Mouse (Mus musculus) lung, embryonic 14.5 days (tissue): Measurements from ENCODE around the gene Pigk. TPM values are rescaled to one million over a fixed set of nuclear protein-coding genes. Genes with fewer than 3 reads are reported as not detected.

ENCODE experiments used
- ATAC-seq: fragments of 200-750 bp; cut with Nextera tagmentation; 2 replicates; pipeline ENCODE4 v1.8.0; 2017; ENCODE audit warnings: mild to moderate bottlenecking, moderate TSS enrichment, moderate library complexity; ENCODE audit not compliant: insufficient read depth
- DNase-seq: peaks from one replicate; pipeline ENCODE4 v3.0.0-alpha.2; 2015
- H3K27ac ChIP-seq: fragments of 300-500 bp; sonication (generic); 2 replicates; pipeline ENCODE4 v1.5.1; 2014; ENCODE audit warnings: low read depth, mild to moderate bottlenecking, moderate library complexity
- H3K27me3 ChIP-seq: fragments of 300-500 bp; sonication (generic); 2 replicates; pipeline ENCODE4 v1.6.1; 2014; ENCODE audit warnings: low read length, control low read depth; ENCODE audit not compliant: insufficient read depth
- H3K36me3 ChIP-seq: fragments of 300-500 bp; sonication (generic); 2 replicates; pipeline ENCODE4 v1.6.1; 2014; ENCODE audit warnings: control low read depth; ENCODE audit not compliant: insufficient read depth
- H3K4me1 ChIP-seq: fragments of 300-500 bp; sonication (generic); 2 replicates; pipeline ENCODE4 v1.6.1; 2014; ENCODE audit warnings: antibody characterized with exemption, control low read depth; ENCODE audit not compliant: insufficient read depth
- H3K4me2 ChIP-seq: fragments of 300-500 bp; sonication (generic); 2 replicates; pipeline ENCODE4 v1.6.1; 2014; ENCODE audit warnings: mild to moderate bottlenecking
- H3K4me3 ChIP-seq: fragments of 300-500 bp; sonication (generic); 2 replicates; pipeline ENCODE4 v1.5.1; 2014; ENCODE audit warnings: low read depth, low read length
- H3K9ac ChIP-seq: fragments of 300-500 bp; sonication (generic); 2 replicates; pipeline ENCODE4 v1.6.1; 2014
- H3K9me3 ChIP-seq: fragments of 300-500 bp; sonication (generic); 2 replicates; pipeline ENCODE4 v1.6.1; 2016; ENCODE audit warnings: low read depth, low read length, control low read depth
- CTCF ChIP-seq: IDR thresholded peaks from 2 replicates; pipeline ENCODE4 v1.5.1; 2016; ENCODE audit warnings: antibody characterized with exemption, low read depth
- WGBS: fragments of 180-500 bp; shearing (Covaris S2); extraction: QIAGEN DNeasy Blood & Tissue Kit; methylation state at CpG from one replicate; pipeline ENCODE4 v1.1.7; 2014; 5-methylcytosine and 5-hydroxymethylcytosine counted together
- polyA plus RNA-seq: library from polyadenylated mRNA; unstranded; fragments of >200 nt; fragmentation: Nextera tagmentation; extraction: Ambion mirVana; gene quantifications from 2 replicates; pipeline ENCODE4 v1.2.1, GENCODE M21; 2014

The Pigk gene
- polyA plus RNA-seq, 1 experiment from 2014 or later, result 50.3 TPM

DNA sequence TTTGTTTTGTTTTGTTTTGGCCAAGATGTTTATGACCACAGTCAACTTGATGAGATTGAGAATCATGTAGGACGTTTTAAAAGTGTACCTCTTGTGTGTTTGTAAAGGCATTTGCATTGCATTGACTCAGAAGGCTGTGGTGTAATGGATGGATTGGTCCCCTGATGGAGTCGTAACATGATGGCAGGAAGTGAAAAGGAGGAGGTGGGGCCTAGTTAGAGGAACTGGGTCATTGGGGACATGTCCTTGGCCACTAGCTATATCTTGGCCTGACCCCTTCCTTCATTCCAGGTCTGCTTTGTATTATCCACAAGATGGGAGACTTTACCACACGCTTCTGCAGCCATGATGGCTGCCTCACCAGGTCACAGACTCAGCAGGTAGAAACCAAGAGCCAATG, 217.5 kb downstream of the Pigk start:
- no peak for ATAC-seq
- TF ChIP-seq CTCF, result no peak
- Histone ChIP-seq H3K36me3 (no peaks in the 10 kb centered on the region), H3K4me1 (no peaks in the 10 kb centered on the region), H3K27me3 (no peaks in the 10 kb centered on the region), H3K4me2 (no peak overlapping the region), H3K9ac (no peak overlapping the region), H3K9me3 (no peaks in the 10 kb centered on the region), H3K4me3 (no peak overlapping the region), H3K27ac (no peak overlapping the region)
- DNase-seq, result no peak
- 81% methylated on average over 3 of the region's 3 CpGs for WGBS

GRCm38 (mm10) chr3:152932096-152932495, 218.2 kb downstream of the Pigk start:
- H3K27me3 ChIP-seq, result no peaks in the 10 kb centered on the region
- H3K4me3 ChIP-seq, result no peak overlapping the region
- no peaks in the 10 kb centered on the region for H3K4me1 ChIP-seq
- no peaks in the 10 kb centered on the region for H3K36me3 ChIP-seq
- H3K9ac ChIP-seq, result no peak overlapping the region
- 67% methylated on average over 4 of the region's 4 CpGs for WGBS
- TF ChIP-seq CTCF, result no peak
- ATAC-seq (no peak), DNase-seq (no peak)
- H3K27ac ChIP-seq, result no peak overlapping the region
- H3K9me3 ChIP-seq, result no peaks in the 10 kb centered on the region
- H3K4me2 ChIP-seq, result no peak overlapping the region

DNA sequence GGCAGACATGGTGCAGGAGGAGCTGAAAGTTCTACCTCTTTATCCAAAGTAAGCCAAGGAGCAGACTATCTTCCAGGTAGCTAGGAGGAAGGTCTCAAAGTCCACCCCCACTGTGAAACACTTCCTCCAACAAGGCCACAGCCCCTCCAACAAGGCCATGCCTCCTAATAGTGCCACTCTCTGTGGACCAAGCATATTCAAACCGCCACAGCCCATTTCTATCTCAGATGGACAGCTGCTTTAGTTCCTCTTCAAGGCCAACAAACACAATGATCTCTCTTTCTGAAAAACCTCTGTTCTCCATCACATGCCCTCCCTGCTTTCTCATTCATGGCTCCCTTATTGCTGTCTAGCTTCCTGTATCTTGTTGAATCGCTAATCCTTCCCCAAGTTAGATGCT, 218.6 kb downstream of the Pigk start:
- Histone ChIP-seq H3K4me2 (no peak overlapping the region), H3K9me3 (no peaks in the 10 kb centered on the region), H3K27ac (no peak overlapping the region), H3K4me1 (no peaks in the 10 kb centered on the region), H3K27me3 (no peaks in the 10 kb centered on the region), H3K9ac (no peak overlapping the region), H3K36me3 (no peaks in the 10 kb centered on the region), H3K4me3 (no peak overlapping the region)
- 77% methylated on average over 2 of the region's 2 CpGs for WGBS
- ATAC-seq (no peak), DNase-seq (no peak)
- no peak for TF ChIP-seq CTCF

- no peak overlapping the region for H3K4me3 ChIP-seq
- WGBS, result 88% methylated on average over 3 of the region's 3 CpGs
- no peaks in the 10 kb centered on the region for H3K4me1 ChIP-seq
- no peak overlapping the region for H3K27ac ChIP-seq
- no peak overlapping the region for H3K9ac ChIP-seq
- ATAC-seq, result no peak
- no peak for DNase-seq
- no peaks in the 10 kb centered on the region for H3K36me3 ChIP-seq
- H3K4me2 ChIP-seq, result no peak overlapping the region
- TF ChIP-seq CTCF, result no peak
- H3K27me3 ChIP-seq, result no peaks in the 10 kb centered on the region
- H3K9me3 ChIP-seq, result no peaks in the 10 kb centered on the region
These were observed 219.8 kb downstream of the Pigk start for GRCm38 (mm10) chr3:152933737-152934136.

GRCm38 (mm10) chr3:152936313-152936712, 222.4 kb downstream of the Pigk start:
- no peak overlapping the region for H3K4me2 ChIP-seq
- no peak for ATAC-seq
- no peak overlapping the region for H3K4me3 ChIP-seq
- no peak overlapping the region for H3K9ac ChIP-seq
- H3K36me3 ChIP-seq, result no peaks in the 10 kb centered on the region
- 85% methylated on average over 3 of the region's 3 CpGs for WGBS
- H3K27me3 ChIP-seq, result no peaks in the 10 kb centered on the region
- H3K27ac ChIP-seq, result no peak overlapping the region
- no peaks in the 10 kb centered on the region for H3K4me1 ChIP-seq
- DNase-seq, result no peak
- TF ChIP-seq CTCF, result no peak
- H3K9me3 ChIP-seq, result no peaks in the 10 kb centered on the region

GRCm38 (mm10) chr3:152941671-152942070, 227.8 kb downstream of the Pigk start:
- H3K36me3 ChIP-seq, result no peaks in the 10 kb centered on the region
- H3K27me3 ChIP-seq, result no peaks in the 10 kb centered on the region
- no peak overlapping the region for H3K27ac ChIP-seq
- ATAC-seq (no peak), DNase-seq (no peak)
- no peak overlapping the region for H3K4me3 ChIP-seq
- TF ChIP-seq CTCF, result no peak
- no peaks in the 10 kb centered on the region for H3K4me1 ChIP-seq
- H3K9me3 ChIP-seq, result no peaks in the 10 kb centered on the region
- H3K9ac ChIP-seq, result no peak overlapping the region
- H3K4me2 ChIP-seq, result no peak overlapping the region
- WGBS, result 69% methylated on average over 5 of the region's 5 CpGs

- Histone ChIP-seq H3K4me3 (no peak overlapping the region), H3K4me2 (no peak overlapping the region), H3K4me1 (no peaks in the 10 kb centered on the region), H3K36me3 (no peaks in the 10 kb centered on the region), H3K27ac (no peak overlapping the region), H3K9ac (no peak overlapping the region), H3K9me3 (no peaks in the 10 kb centered on the region), H3K27me3 (no peaks in the 10 kb centered on the region)
- DNase-seq (peak; percentile 61), ATAC-seq (peak; percentile 60)
- no peak for TF ChIP-seq CTCF
- WGBS, result 58% methylated on average over 11 of the region's 11 CpGs
These were observed 229.1 kb downstream of the Pigk start for GRCm38 (mm10) chr3:152942985-152943384.

GRCm38 (mm10) chr3:152944766-152945165, 230.9 kb downstream of the Pigk start:
- no peak for DNase-seq
- Histone ChIP-seq H3K4me3 (no peak overlapping the region), H3K9ac (no peak overlapping the region), H3K27me3 (no peaks in the 10 kb centered on the region), H3K4me1 (no peaks in the 10 kb centered on the region), H3K4me2 (no peak overlapping the region), H3K27ac (no peak overlapping the region), H3K36me3 (no peaks in the 10 kb centered on the region), H3K9me3 (no peaks in the 10 kb centered on the region)
- no peak for ATAC-seq
- 57% methylated on average over 3 of the region's 3 CpGs for WGBS
- TF ChIP-seq CTCF, result no peak
